Mouse (Mus musculus) heart, embryonic 15.5 days (tissue): ENCODE results near the gene Gm6993. TPM values are rescaled to one million over a fixed set of nuclear protein-coding genes. Genes with fewer than 3 reads are reported as not detected.
A peak's percentile ranks its signal among the peaks of the same experiment; 100 is the strongest.

ENCODE experiments used
- ATAC-seq: fragments of 200-750 bp; cut with Nextera tagmentation; replicated peaks from 2 replicates; pipeline ENCODE4 v1.8.0; 2017; ENCODE audit warnings: low read depth, moderate TSS enrichment; ENCODE audit not compliant: insufficient number of reproducible peaks, insufficient read depth, low FRiP score
- H3K27ac ChIP-seq: fragments of 300-500 bp; sonication (generic); 2 replicates; pipeline ENCODE4 v1.5.1; 2015; ENCODE audit warnings: mild to moderate bottlenecking, inconsistent platforms
- H3K27me3 ChIP-seq: fragments of 300-500 bp; sonication (generic); 2 replicates; pipeline ENCODE4 v1.6.1; 2015; ENCODE audit warnings: inconsistent platforms
- H3K36me3 ChIP-seq: fragments of 300-500 bp; sonication (generic); 2 replicates; pipeline ENCODE4 v1.6.1; 2015; ENCODE audit warnings: mild to moderate bottlenecking, inconsistent platforms
- H3K4me1 ChIP-seq: fragments of 300-500 bp; sonication (generic); replicated peaks from 2 replicates; pipeline ENCODE4 v1.6.1; 2015; ENCODE audit warnings: inconsistent platforms
- H3K4me2 ChIP-seq: fragments of 300-500 bp; sonication (generic); 2 replicates; pipeline ENCODE4 v1.6.1; 2015; ENCODE audit warnings: inconsistent platforms, mild to moderate bottlenecking, moderate library complexity
- H3K4me3 ChIP-seq: fragments of 300-500 bp; sonication (generic); 2 replicates; pipeline ENCODE4 v1.5.1; 2015; ENCODE audit warnings: mild to moderate bottlenecking, inconsistent platforms
- H3K9ac ChIP-seq: fragments of 300-500 bp; sonication (generic); 2 replicates; pipeline ENCODE4 v1.6.1; 2015; ENCODE audit warnings: mild to moderate bottlenecking, inconsistent platforms
- H3K9me3 ChIP-seq: fragments of 300-500 bp; sonication (generic); replicated peaks from 2 replicates; pipeline ENCODE4 v1.6.1; 2016; ENCODE audit warnings: inconsistent platforms
- WGBS: fragments of 180-500 bp; shearing (Covaris S2); methylation state at CpG from one replicate; pipeline ENCODE4 v1.1.7; 2015; ENCODE audit warnings: mixed read lengths; 5-methylcytosine and 5-hydroxymethylcytosine counted together
- polyA plus RNA-seq: library from polyadenylated mRNA; unstranded; fragments of >200 nt; fragmentation: Nextera tagmentation; extraction: Ambion mirVana; gene quantifications from 2 replicates; pipeline ENCODE4 v1.2.1, GENCODE M21; 2015

Gene Gm6993
- not detected in 2 replicates for polyA plus RNA-seq

DNA sequence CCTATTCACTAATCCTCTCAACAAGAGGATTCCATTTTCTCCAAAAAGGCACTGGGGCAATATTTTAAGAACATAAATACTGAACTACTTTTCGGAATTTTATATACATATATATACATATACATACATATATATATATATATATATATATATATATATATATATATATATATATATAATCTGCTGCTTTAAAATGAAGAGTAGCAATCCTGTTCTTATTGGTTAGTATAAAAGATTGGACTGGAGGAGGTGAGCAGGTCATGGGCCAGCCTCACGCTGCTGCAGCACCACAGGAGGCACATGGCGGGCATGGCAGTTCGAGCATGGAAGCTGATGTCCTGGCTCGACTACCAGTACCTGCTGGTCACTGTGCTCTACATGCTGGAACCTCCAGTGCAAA lies at the start of gene Gm6993:
Gene Gm6993, plus strand, starts transcription at position 301 of the 400 bp plus-strand sequence.
- Histone ChIP-seq H3K4me2 (no peak within 1 kb of the TSS), H3K4me3 (no peak within 1 kb of the TSS), H3K36me3 (no peaks in the 10 kb centered on the region), H3K4me1 (peaks cover 8% of the 10 kb centered on the region), H3K9me3 (no peaks in the 10 kb centered on the region), H3K27ac (no peak within 1 kb of the TSS), H3K9ac (no peak within 1 kb of the TSS), H3K27me3 (no peaks in the 10 kb centered on the region)
- WGBS, result 84% methylated on average over 5 of the region's 5 CpGs
- no peak for ATAC-seq

DNA sequence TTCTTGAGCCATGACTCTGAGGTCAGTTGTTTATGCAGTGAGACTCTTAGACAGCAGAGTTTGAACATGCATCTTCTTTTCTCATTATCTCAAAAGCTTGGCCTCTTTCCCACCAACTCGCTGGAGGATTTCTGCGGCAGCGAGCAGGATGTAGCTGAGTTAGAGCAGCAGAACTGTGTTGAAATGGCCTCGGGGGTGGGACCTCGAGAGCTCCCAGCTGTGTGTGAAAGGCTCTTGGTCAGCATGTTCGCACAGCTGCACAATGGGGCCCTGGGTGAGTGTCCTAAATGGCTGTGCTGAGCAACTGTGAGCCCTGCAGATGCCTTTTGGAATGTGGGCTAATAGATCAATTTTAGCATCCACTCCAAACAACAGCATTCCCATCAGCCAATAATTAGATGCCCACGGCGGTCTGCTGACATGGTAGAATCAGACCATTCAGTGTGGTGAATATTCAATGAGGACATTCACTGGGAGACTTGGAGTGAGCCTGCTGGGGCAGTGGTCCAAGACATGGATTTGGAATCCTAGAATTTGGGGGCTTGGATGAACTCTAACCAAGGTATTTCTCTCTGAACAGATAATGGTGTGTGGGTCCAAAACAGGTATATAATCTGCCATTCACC lies 49.1 kb upstream of the Gm6993 start:
- Histone ChIP-seq H3K9ac (no peak overlapping the region), H3K4me3 (no peak overlapping the region), H3K9me3 (no peaks in the 10 kb centered on the region), H3K36me3 (no peaks in the 10 kb centered on the region), H3K4me2 (no peak overlapping the region), H3K27me3 (no peaks in the 10 kb centered on the region), H3K27ac (peak overlapping the region; percentile 48), H3K4me1 (peaks cover 8% of the 10 kb centered on the region)
- peak; percentile 79 for ATAC-seq
- WGBS, result 29% methylated on average over 8 of the region's 8 CpGs

DNA sequence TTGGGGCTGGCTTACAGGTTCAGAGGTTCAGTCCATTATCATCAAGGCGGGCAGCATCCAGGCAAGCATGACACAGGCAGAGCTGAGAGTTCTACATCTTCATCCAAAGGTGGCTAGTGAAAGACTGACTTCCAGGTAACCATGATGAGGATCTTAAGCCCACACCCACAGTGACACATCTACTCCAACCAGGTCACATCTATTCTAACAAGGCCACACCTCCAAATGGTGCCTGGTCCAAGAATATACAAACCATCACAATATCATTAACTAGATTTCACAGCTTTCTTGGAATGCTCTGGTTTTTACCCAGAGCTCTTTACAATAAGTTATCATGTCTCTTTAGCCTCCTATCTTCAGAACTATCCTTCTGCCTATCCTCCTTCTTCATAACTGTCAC lies 38.1 kb upstream of the Gm6993 start:
- WGBS, result 85% methylated on average over 1 of the region's 1 CpGs
- H3K27ac ChIP-seq, result no peak overlapping the region
- no peak for ATAC-seq

DNA sequence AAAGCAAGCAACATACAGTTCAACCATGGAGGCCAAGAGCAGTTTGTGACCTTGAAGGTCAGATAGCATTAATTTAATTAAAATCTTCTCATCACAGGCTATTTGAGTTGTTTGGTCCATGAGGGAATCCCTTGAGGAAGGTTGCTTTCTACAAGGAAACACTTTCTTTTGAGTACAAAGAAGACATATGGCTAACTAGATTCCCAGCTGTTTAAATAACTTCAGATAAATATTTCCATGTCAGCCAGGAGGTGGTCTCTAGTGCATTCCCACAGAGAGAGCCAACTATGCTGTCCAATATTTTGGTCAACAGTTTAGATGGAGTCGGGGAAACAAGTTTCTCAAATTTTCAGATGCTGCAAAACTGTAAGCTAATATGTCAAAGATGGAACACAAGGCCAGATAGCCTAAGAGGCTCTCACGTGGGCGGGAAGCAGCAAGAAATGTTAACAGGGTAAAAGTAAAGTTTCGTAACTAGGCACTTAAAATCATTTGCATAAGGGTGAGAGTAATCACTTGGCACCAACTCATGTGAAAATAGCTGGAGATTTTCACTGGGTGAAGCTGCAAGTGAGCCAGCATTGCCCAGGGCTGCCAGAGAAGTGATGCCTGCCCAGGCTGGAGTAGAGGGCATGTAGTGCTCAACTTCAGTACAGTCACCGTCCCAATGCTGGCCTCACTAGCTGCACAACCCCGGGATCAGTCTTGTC lies 36.7 kb upstream of the Gm6993 start:
- H3K36me3 ChIP-seq, result no peaks in the 10 kb centered on the region
- 68% methylated on average over 6 of the region's 6 CpGs for WGBS
- peaks cover 8% of the 10 kb centered on the region for H3K4me1 ChIP-seq
- no peak overlapping the region for H3K9ac ChIP-seq
- no peak overlapping the region for H3K4me2 ChIP-seq
- H3K4me3 ChIP-seq, result no peak overlapping the region
- ATAC-seq, result no peak
- H3K27ac ChIP-seq, result peak overlapping the region; percentile 11; the same call in 1 of the 2 replicates
- no peaks in the 10 kb centered on the region for H3K9me3 ChIP-seq
- no peaks in the 10 kb centered on the region for H3K27me3 ChIP-seq

More for the DNA sequence above, 38.1 kb upstream of the Gm6993 start:
- H3K4me2 ChIP-seq, result no peak overlapping the region
- no peaks in the 10 kb centered on the region for H3K36me3 ChIP-seq
- no peaks in the 10 kb centered on the region for H3K27me3 ChIP-seq
- H3K4me1 ChIP-seq, result peaks cover 2% of the 10 kb centered on the region; the same call in 1 of the 2 replicates
- H3K4me3 ChIP-seq, result no peak overlapping the region
- no peak overlapping the region for H3K9ac ChIP-seq
- H3K9me3 ChIP-seq, result no peaks in the 10 kb centered on the region

DNA sequence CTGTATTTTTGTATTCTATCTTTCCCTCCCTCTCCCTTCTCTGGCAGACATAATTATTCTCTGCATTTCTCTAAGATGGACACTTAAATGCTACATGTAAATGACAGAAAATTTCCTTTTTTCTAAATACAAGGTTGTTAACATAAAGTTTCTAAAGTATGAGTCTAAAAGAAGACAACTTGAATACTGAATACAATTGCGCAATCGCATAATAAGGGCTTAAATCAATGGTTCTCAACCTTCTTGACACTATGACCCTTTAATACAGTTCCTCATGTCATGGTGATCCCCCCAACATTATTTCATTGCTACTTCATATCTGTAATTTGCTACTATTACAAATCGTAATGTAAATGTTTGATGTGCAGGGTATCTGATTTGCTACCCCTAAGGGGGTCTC lies 35.7 kb upstream of the Gm6993 start:
- no peak overlapping the region for H3K4me2 ChIP-seq
- H3K36me3 ChIP-seq, result no peaks in the 10 kb centered on the region
- H3K9me3 ChIP-seq, result no peaks in the 10 kb centered on the region
- no peak for ATAC-seq
- 92% methylated on average over 3 of the region's 3 CpGs for WGBS
- H3K4me1 ChIP-seq, result peaks cover 14% of the 10 kb centered on the region
- H3K27ac ChIP-seq, result no peak overlapping the region
- H3K9ac ChIP-seq, result no peak overlapping the region
- no peak overlapping the region for H3K4me3 ChIP-seq
- no peaks in the 10 kb centered on the region for H3K27me3 ChIP-seq

DNA sequence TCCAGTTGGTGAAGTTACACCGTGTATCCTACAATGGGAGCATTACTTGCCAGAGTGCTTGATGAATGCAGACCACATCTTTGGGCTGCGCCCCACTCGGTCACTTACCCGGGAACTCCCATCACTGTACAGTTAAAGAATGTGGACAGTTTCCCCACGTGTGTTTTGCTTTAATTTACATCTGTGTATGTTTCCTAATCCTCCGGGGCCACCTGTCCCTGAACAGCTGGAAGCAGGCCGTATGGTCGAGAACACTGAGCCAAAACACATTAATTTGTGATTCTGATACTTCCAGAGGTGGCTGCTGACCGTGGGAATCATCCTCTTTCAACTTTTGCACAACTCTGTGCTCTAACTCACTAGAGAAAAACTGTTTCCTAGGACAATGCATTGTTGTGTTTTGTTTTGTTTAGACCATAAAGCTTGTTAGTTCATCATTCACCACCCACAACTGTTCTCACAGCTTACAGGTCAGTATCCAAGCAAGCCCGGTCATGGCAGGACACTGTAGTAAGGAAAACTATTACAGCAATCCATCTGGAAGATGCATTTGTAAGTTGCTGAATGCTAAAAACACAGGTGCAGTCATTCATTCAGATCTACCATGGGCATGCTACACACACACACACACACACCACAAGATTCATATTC lies 34.5 kb upstream of the Gm6993 start:
- WGBS, result 75% methylated on average over 10 of the region's 10 CpGs
- ATAC-seq, result no peak

DNA sequence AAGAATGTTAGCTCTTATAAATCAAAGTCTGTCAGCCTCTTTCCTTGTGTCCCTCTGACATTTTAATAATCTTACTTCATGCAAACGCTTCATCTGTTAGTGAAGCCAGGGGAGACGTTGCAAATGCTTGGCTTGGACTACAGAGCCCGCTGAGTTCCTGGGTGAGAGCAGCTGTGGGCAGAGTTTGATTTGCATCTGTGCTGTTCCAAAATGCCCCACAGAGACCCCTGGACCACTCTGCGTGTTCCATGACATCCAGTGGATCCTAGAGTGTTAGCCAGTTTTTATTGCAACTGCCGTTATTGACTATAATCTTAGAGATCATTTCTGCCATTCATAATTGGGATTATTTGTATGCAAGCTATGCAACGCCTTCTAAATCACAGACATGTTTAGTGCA lies 31.8 kb upstream of the Gm6993 start:
- no peak overlapping the region for H3K4me2 ChIP-seq
- H3K9me3 ChIP-seq, result no peaks in the 10 kb centered on the region
- no peak overlapping the region for H3K4me3 ChIP-seq
- WGBS, result 61% methylated on average over 6 of the region's 6 CpGs
- H3K27me3 ChIP-seq, result no peaks in the 10 kb centered on the region
- ATAC-seq, result no peak
- peaks cover 23% of the 10 kb centered on the region for H3K4me1 ChIP-seq
- no peaks in the 10 kb centered on the region for H3K36me3 ChIP-seq
- H3K9ac ChIP-seq, result no peak overlapping the region
- H3K27ac ChIP-seq, result peak overlapping the region; percentile 21

More for the DNA sequence above, 34.5 kb upstream of the Gm6993 start:
- Histone ChIP-seq H3K27ac (no peak overlapping the region), H3K4me2 (no peak overlapping the region), H3K9ac (no peak overlapping the region), H3K9me3 (no peaks in the 10 kb centered on the region), H3K4me3 (no peak overlapping the region), H3K36me3 (no peaks in the 10 kb centered on the region), H3K27me3 (no peaks in the 10 kb centered on the region), H3K4me1 (peaks cover 17% of the 10 kb centered on the region)

DNA sequence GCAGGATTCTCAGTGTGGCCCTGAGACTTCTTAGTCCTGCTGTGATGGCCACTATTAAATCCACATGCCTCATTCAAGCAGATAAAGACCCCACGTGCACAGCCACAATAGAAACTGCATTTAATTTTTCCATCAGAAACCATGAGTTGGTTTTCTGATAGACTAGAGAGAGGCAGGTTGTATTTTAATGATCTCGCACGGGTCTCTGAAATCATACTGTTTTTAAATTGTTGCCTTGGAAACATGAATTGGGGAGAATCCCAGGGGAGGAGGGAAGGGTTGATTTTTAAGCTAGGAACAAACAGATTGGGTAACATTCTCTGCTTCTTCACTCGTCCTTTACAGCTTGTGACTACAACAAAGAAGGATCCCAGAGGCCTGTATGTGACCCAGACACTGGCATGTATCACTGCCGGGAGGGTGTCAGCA lies 31.2 kb upstream of the Gm6993 start:
- H3K9ac ChIP-seq, result no peak overlapping the region
- WGBS, result 59% methylated on average over 5 of the region's 5 CpGs
- H3K36me3 ChIP-seq, result no peaks in the 10 kb centered on the region
- no peak for ATAC-seq
- H3K4me1 ChIP-seq, result peaks cover 29% of the 10 kb centered on the region
- H3K9me3 ChIP-seq, result no peaks in the 10 kb centered on the region
- H3K4me3 ChIP-seq, result no peak overlapping the region
- no peak overlapping the region for H3K4me2 ChIP-seq
- no peak overlapping the region for H3K27ac ChIP-seq
- H3K27me3 ChIP-seq, result no peaks in the 10 kb centered on the region

DNA sequence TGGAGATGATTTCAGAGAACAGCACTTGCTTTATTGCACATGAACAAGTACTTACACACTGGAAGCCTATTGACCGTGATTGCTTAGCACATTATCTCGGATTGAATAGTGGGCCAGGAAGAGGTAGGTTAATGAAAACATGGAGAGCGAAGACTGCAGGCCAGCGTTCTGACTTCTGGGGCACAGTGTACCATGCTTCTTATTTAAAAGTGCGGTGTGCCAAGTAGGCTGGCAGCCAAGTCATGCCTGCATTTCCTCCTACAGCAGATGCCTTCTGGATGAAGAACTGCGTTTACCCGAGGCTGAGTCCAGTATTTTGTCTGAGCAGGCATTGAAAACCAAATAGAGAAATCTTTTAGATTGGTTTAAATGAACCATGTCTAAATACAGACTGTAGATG lies 27.0 kb upstream of the Gm6993 start:
- no peak overlapping the region for H3K9ac ChIP-seq
- H3K4me3 ChIP-seq, result no peak overlapping the region
- H3K27me3 ChIP-seq, result no peaks in the 10 kb centered on the region
- H3K27ac ChIP-seq, result peak overlapping the region; percentile 60
- H3K36me3 ChIP-seq, result no peaks in the 10 kb centered on the region
- H3K4me1 ChIP-seq, result peaks cover 29% of the 10 kb centered on the region
- peak; percentile 43 for ATAC-seq
- no peaks in the 10 kb centered on the region for H3K9me3 ChIP-seq
- no peak overlapping the region for H3K4me2 ChIP-seq
- WGBS, result 39% methylated on average over 7 of the region's 7 CpGs

DNA sequence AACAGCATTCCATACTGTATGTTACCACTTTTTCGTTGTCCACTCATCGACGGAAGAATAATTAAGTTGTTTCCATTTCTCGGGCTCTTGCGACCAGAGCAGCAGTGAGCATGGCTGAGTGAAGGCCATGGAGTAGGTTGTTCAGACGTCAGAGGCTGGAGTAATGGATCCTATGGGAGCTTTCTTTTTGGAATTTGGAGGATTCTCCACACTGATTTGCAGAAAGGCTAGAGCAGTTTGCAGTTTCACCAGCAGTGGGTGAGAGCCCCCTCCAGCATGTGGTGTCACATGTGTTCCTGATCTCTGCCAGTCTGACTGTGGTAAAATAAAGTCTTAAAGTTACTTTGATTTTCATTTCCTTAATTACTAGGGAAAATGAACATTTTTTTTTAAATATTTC lies 25.6 kb upstream of the Gm6993 start:
- no peaks in the 10 kb centered on the region for H3K27me3 ChIP-seq
- no peaks in the 10 kb centered on the region for H3K9me3 ChIP-seq
- no peak overlapping the region for H3K4me3 ChIP-seq
- H3K36me3 ChIP-seq, result no peaks in the 10 kb centered on the region
- H3K4me2 ChIP-seq, result no peak overlapping the region
- no peak overlapping the region for H3K27ac ChIP-seq
- no peak overlapping the region for H3K9ac ChIP-seq
- H3K4me1 ChIP-seq, result peaks cover 24% of the 10 kb centered on the region
- WGBS, result 68% methylated on average over 6 of the region's 6 CpGs
- no peak for ATAC-seq

DNA sequence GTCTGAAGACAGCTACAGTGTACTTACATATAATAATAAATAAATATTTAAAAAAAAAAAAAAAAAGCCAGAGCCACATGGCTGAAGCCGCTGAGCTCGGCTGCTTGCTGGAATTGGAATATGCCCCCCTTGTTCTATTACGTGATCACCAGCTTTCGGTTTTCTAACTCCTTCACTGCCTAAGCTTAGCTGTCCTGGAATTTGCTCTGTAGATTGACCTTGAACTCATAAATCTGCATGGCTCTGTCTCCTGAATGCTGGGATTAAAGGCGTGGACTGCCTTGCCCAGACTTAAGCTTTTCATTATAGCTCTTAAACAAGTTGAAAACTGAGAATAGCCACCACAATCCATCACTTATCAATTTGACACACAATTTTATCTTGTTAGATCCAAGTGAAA lies 23.3 kb upstream of the Gm6993 start:
- Histone ChIP-seq H3K36me3 (no peaks in the 10 kb centered on the region), H3K9ac (no peak overlapping the region), H3K27ac (no peak overlapping the region), H3K27me3 (no peaks in the 10 kb centered on the region), H3K9me3 (no peaks in the 10 kb centered on the region), H3K4me2 (no peak overlapping the region), H3K4me1 (peaks cover 25% of the 10 kb centered on the region), H3K4me3 (no peak overlapping the region)
- WGBS, result 86% methylated on average over 5 of the region's 5 CpGs
- no peak for ATAC-seq
